Mouse (Mus musculus) embryonic facial prominence, embryonic 13.5 days (tissue): ENCODE results near the gene Tgfbrap1. TPM values are rescaled to one million over a fixed set of nuclear protein-coding genes. Genes with fewer than 3 reads are reported as not detected.
"Not testable (repeated sequence)": the region's sequence is repeated elsewhere in the genome, so short reads cannot be mapped to it uniquely, and the experiment has no call there.

Source experiments
- ATAC-seq: fragments of 200-750 bp; cut with Nextera tagmentation; 2 replicates; pipeline ENCODE4 v1.8.0; 2017; ENCODE audit warnings: low read depth; ENCODE audit not compliant: insufficient number of reproducible peaks, insufficient read depth, low FRiP score, low TSS enrichment
- H3K27ac ChIP-seq: fragments of 300-500 bp; sonication (generic); 2 replicates; pipeline ENCODE4 v1.5.1; 2015; ENCODE audit warnings: moderate library complexity, mild to moderate bottlenecking, inconsistent platforms
- H3K27me3 ChIP-seq: fragments of 300-500 bp; sonication (generic); 2 replicates; pipeline ENCODE4 v1.6.1; 2015; ENCODE audit warnings: mild to moderate bottlenecking, inconsistent platforms
- H3K36me3 ChIP-seq: fragments of 300-500 bp; sonication (generic); 2 replicates; pipeline ENCODE4 v1.6.1; 2015; ENCODE audit warnings: mild to moderate bottlenecking, inconsistent platforms
- H3K4me1 ChIP-seq: fragments of 300-500 bp; sonication (generic); 2 replicates; pipeline ENCODE4 v1.6.1; 2015; ENCODE audit warnings: inconsistent platforms
- H3K4me2 ChIP-seq: fragments of 300-500 bp; sonication (generic); 2 replicates; pipeline ENCODE4 v1.6.1; 2015; ENCODE audit warnings: moderate library complexity, mild to moderate bottlenecking, inconsistent platforms
- H3K4me3 ChIP-seq: fragments of 300-500 bp; sonication (generic); 2 replicates; pipeline ENCODE4 v1.5.1; 2015; ENCODE audit warnings: mild to moderate bottlenecking, inconsistent platforms
- H3K9ac ChIP-seq: fragments of 300-500 bp; sonication (generic); 2 replicates; pipeline ENCODE4 v1.6.1; 2015; ENCODE audit warnings: mild to moderate bottlenecking, inconsistent platforms
- H3K9me3 ChIP-seq: fragments of 300-500 bp; sonication (generic); 2 replicates; pipeline ENCODE4 v1.6.1; 2016; ENCODE audit warnings: inconsistent platforms
- WGBS: fragments of 180-500 bp; shearing (Covaris S2); methylation state at CpG from one replicate; pipeline ENCODE4 v1.1.7; 2015; ENCODE audit warnings: mixed read lengths; 5-methylcytosine and 5-hydroxymethylcytosine counted together
- polyA plus RNA-seq: library from polyadenylated mRNA; unstranded; fragments of >200 nt; fragmentation: Nextera tagmentation; extraction: Ambion mirVana; gene quantifications from 2 replicates; pipeline ENCODE4 v1.2.1, GENCODE M21; 2015

The Tgfbrap1 gene
- polyA plus RNA-seq, 1 experiment from 2014 or later: 12.5 TPM

GRCm38 (mm10) chr1:43136488-43137029 lies 38.1 kb upstream of the Tgfbrap1 start:
- H3K9ac ChIP-seq, H3K4me2 ChIP-seq, H3K9me3 ChIP-seq, H3K27me3 ChIP-seq, H3K4me1 ChIP-seq, H3K4me3 ChIP-seq, ATAC-seq, H3K27ac ChIP-seq: not testable (repeated sequence)
- 79% methylated on average over 2 of the region's 2 CpGs for WGBS
- H3K36me3 ChIP-seq: peaks cover 11% of the 10 kb centered on the region

GRCm38 (mm10) chr1:43131591-43131990 lies 33.2 kb upstream of the Tgfbrap1 start:
- H3K4me1 ChIP-seq: 0 out of 2 replicates have a peak, but pooled peaks cover 5% of the 10 kb centered on the region
- no peak overlapping the region for H3K9ac ChIP-seq
- no peak overlapping the region for H3K4me2 ChIP-seq
- H3K4me3 ChIP-seq: no peak overlapping the region
- WGBS: 90% methylated on average over 9 of the region's 9 CpGs
- no peak for ATAC-seq
- no peaks in the 10 kb centered on the region for H3K9me3 ChIP-seq
- H3K27me3 ChIP-seq: no peaks in the 10 kb centered on the region
- no peak overlapping the region for H3K27ac ChIP-seq
- H3K36me3 ChIP-seq: peaks cover 22% of the 10 kb centered on the region

GRCm38 (mm10) chr1:43130219-43130981 lies 32.0 kb upstream of the Tgfbrap1 start:
- no peak overlapping the region for H3K27ac ChIP-seq
- ATAC-seq: no peak
- WGBS: 83% methylated on average over 5 of the region's 5 CpGs
- no peaks in the 10 kb centered on the region for H3K27me3 ChIP-seq
- H3K36me3 ChIP-seq: peaks cover 13% of the 10 kb centered on the region
- no peak overlapping the region for H3K4me3 ChIP-seq
- no peaks in the 10 kb centered on the region for H3K9me3 ChIP-seq
- no peak overlapping the region for H3K4me2 ChIP-seq
- no peak overlapping the region for H3K9ac ChIP-seq
- 0 out of 2 replicates have a peak, but pooled peaks cover 5% of the 10 kb centered on the region for H3K4me1 ChIP-seq

GRCm38 (mm10) chr1:43127820-43128610 lies 29.6 kb upstream of the Tgfbrap1 start:
- H3K9me3 ChIP-seq: no peaks in the 10 kb centered on the region
- peaks cover 27% of the 10 kb centered on the region for H3K36me3 ChIP-seq
- H3K27me3 ChIP-seq: no peaks in the 10 kb centered on the region
- H3K4me1 ChIP-seq: 0 out of 2 replicates have a peak, but pooled peaks cover 5% of the 10 kb centered on the region
- no peak for ATAC-seq
- no peak overlapping the region for H3K9ac ChIP-seq
- no peak overlapping the region for H3K4me2 ChIP-seq
- H3K27ac ChIP-seq: no peak overlapping the region
- 67% methylated on average over 8 of the region's 8 CpGs for WGBS
- H3K4me3 ChIP-seq: no peak overlapping the region

GRCm38 (mm10) chr1:43127196-43127595 lies 28.8 kb upstream of the Tgfbrap1 start:
- no peak for ATAC-seq
- H3K27me3 ChIP-seq: no peaks in the 10 kb centered on the region
- H3K27ac ChIP-seq: no peak overlapping the region
- H3K9ac ChIP-seq: no peak overlapping the region
- no peaks in the 10 kb centered on the region for H3K9me3 ChIP-seq
- no peak overlapping the region for H3K4me3 ChIP-seq
- no peak overlapping the region for H3K4me2 ChIP-seq
- 0 out of 2 replicates have a peak, but pooled peaks cover 5% of the 10 kb centered on the region for H3K4me1 ChIP-seq
- peaks cover 27% of the 10 kb centered on the region for H3K36me3 ChIP-seq

GRCm38 (mm10) chr1:43124726-43125125 lies 26.3 kb upstream of the Tgfbrap1 start:
- Histone ChIP-seq H3K9ac (no peak overlapping the region), H3K27ac (no peak overlapping the region), H3K9me3 (no peaks in the 10 kb centered on the region), H3K27me3 (no peaks in the 10 kb centered on the region), H3K4me1 (0 out of 2 replicates have a peak, but pooled peaks cover 5% of the 10 kb centered on the region), H3K36me3 (peaks cover 39% of the 10 kb centered on the region), H3K4me3 (no peak overlapping the region), H3K4me2 (no peak overlapping the region)
- ATAC-seq: no peak
- 71% methylated on average over 4 of the region's 4 CpGs for WGBS

- Histone ChIP-seq H3K4me2 (no peak overlapping the region), H3K4me3 (no peak overlapping the region), H3K27me3 (no peaks in the 10 kb centered on the region), H3K27ac (no peak overlapping the region), H3K9me3 (no peaks in the 10 kb centered on the region), H3K4me1 (no peaks in the 10 kb centered on the region), H3K36me3 (peaks cover 44% of the 10 kb centered on the region), H3K9ac (no peak overlapping the region)
- no peak for ATAC-seq
- 89% methylated on average over 2 of the region's 2 CpGs for WGBS
Observed at GRCm38 (mm10) chr1:43122616-43123015, 24.2 kb upstream of the Tgfbrap1 start.

GRCm38 (mm10) chr1:43120950-43121349 lies 22.5 kb upstream of the Tgfbrap1 start:
- Histone ChIP-seq H3K4me2 (no peak overlapping the region), H3K27me3 (no peaks in the 10 kb centered on the region), H3K9me3 (no peaks in the 10 kb centered on the region), H3K4me1 (no peaks in the 10 kb centered on the region), H3K36me3 (peaks cover 54% of the 10 kb centered on the region), H3K9ac (no peak overlapping the region), H3K27ac (no peak overlapping the region), H3K4me3 (no peak overlapping the region)
- ATAC-seq: no peak
- 92% methylated on average over 5 of the region's 5 CpGs for WGBS

GRCm38 (mm10) chr1:43117435-43117834 lies 19.0 kb upstream of the Tgfbrap1 start:
- Histone ChIP-seq H3K9me3 (no peaks in the 10 kb centered on the region), H3K4me2 (no peak overlapping the region), H3K27me3 (no peaks in the 10 kb centered on the region), H3K36me3 (peaks cover 68% of the 10 kb centered on the region), H3K27ac (no peak overlapping the region), H3K4me1 (no peaks in the 10 kb centered on the region), H3K4me3 (no peak overlapping the region), H3K9ac (no peak overlapping the region)
- ATAC-seq: no peak
- 95% methylated on average over 8 of the region's 8 CpGs for WGBS

GRCm38 (mm10) chr1:43112882-43113281 lies 14.4 kb upstream of the Tgfbrap1 start:
- no peaks in the 10 kb centered on the region for H3K4me1 ChIP-seq
- H3K9me3 ChIP-seq: no peaks in the 10 kb centered on the region
- ATAC-seq: no peak
- no peak overlapping the region for H3K27ac ChIP-seq
- H3K27me3 ChIP-seq: no peaks in the 10 kb centered on the region
- no peak overlapping the region for H3K4me2 ChIP-seq
- H3K36me3 ChIP-seq: peaks cover 80% of the 10 kb centered on the region
- no peak overlapping the region for H3K9ac ChIP-seq
- 89% methylated on average over 2 of the region's 2 CpGs for WGBS
- no peak overlapping the region for H3K4me3 ChIP-seq

- H3K27me3 ChIP-seq: no peaks in the 10 kb centered on the region
- 57% methylated on average over 4 of the region's 4 CpGs for WGBS
- no peak overlapping the region for H3K4me3 ChIP-seq
- H3K36me3 ChIP-seq: peaks cover 75% of the 10 kb centered on the region
- no peak overlapping the region for H3K4me2 ChIP-seq
- H3K9me3 ChIP-seq: no peaks in the 10 kb centered on the region
- no peak overlapping the region for H3K27ac ChIP-seq
- no peak overlapping the region for H3K9ac ChIP-seq
- ATAC-seq: no peak
- H3K4me1 ChIP-seq: no peaks in the 10 kb centered on the region
Observed at GRCm38 (mm10) chr1:43110556-43110955, 12.1 kb upstream of the Tgfbrap1 start.
